In genomic region chr10:96230391-96230790, GRCm38 (mm10) we compare ENCODE assay signal across 8 mouse cellular contexts.
DNase-seq lines count a peak whose midpoint lies in the region; ATAC-seq and TF ChIP-seq lines count a peak whose summit lies in the region.
"Had no signal": no experiment of that assay in that cellular context is flagged by ENCODE, and none has a peak within 500 bp of the region (broad histone marks: within the 10 kb centered on the region; RNA-seq: fewer than 3 reads in every experiment).

No protein-coding gene starts in this region.

- no peaks in the 10 kb centered on the region for H3K36me3 ChIP-seq in C2C12 (ENCODE audit: control insufficient read depth, insufficient read depth)
- no peaks in the 10 kb centered on the region for H3K36me3 ChIP-seq in kidney, postnatal 0 days (ENCODE audit: insufficient read depth, low read length)
- H3K36me3 ChIP-seq in forebrain, embryonic 11.5 days (ENCODE audit: control insufficient read depth, insufficient read depth, low read length): no peaks in the 10 kb centered on the region
- H3K36me3 ChIP-seq in midbrain, embryonic 16.5 days (ENCODE audit: control insufficient read depth, insufficient read depth, low read length): no peaks in the 10 kb centered on the region

- no peak overlapping the region for H3K27ac ChIP-seq in kidney, postnatal 0 days
- no peak overlapping the region for H3K27ac ChIP-seq in forebrain, embryonic 11.5 days (ENCODE audit: low read depth, low read length)
- H3K27ac ChIP-seq in midbrain, embryonic 16.5 days (ENCODE audit: low read length): no peak overlapping the region
- H3K27ac ChIP-seq: hindbrain, embryonic 14.5 days had no signal

- H3K9ac ChIP-seq in kidney, postnatal 0 days (ENCODE audit: low read depth, low read length): no peak overlapping the region
- no peak overlapping the region for H3K9ac ChIP-seq in forebrain, embryonic 11.5 days (ENCODE audit: low read length)
- no peak overlapping the region for H3K9ac ChIP-seq in midbrain, embryonic 16.5 days (ENCODE audit: low read depth, low read length)
- H3K9ac ChIP-seq: hindbrain, embryonic 14.5 days had no signal

- no peaks in the 10 kb centered on the region for H3K27me3 ChIP-seq in C2C12 (ENCODE audit: control insufficient read depth, insufficient read depth, insufficient read length)
- H3K27me3 ChIP-seq in kidney, postnatal 0 days (ENCODE audit: insufficient read depth, low read length): no peaks in the 10 kb centered on the region
- no peaks in the 10 kb centered on the region for H3K27me3 ChIP-seq in forebrain, embryonic 11.5 days (ENCODE audit: control insufficient read depth, insufficient read depth, low read length)
- H3K27me3 ChIP-seq in midbrain, embryonic 16.5 days (ENCODE audit: control insufficient read depth, insufficient read depth, low read depth, low read length): no peaks in the 10 kb centered on the region

- peak; percentile 46; the same call in 1 of the 2 replicates for ATAC-seq in kidney, postnatal 0 days (replicated peaks; ENCODE audit: low FRiP score, low read depth)
- ATAC-seq in forebrain, embryonic 11.5 days (replicated peaks; ENCODE audit: low FRiP score): no peak
- ATAC-seq in midbrain, embryonic 16.5 days: no peak

- H3K79me3 ChIP-seq in C2C12 (ENCODE audit: low read depth): no peaks in the 10 kb centered on the region

- no peak for TF ChIP-seq CTCF in C2C12 (IDR thresholded peaks at IDR 0.05; ENCODE audit: control insufficient read depth, insufficient read depth, insufficient read length)
- peak; percentile 49; the same call in 1 of the 2 replicates for TF ChIP-seq CTCF in kidney, postnatal 0 days (IDR thresholded peaks at IDR 0.05; ENCODE audit: low read depth)

- DNase-seq in 3T3-L1 (ENCODE audit: low read depth, low spot score): peak; percentile 26
- DNase-seq in kidney, postnatal 0 days (ENCODE audit: low spot score): no peak
- peak; percentile 51 for DNase-seq in lung, postnatal 10 days
- DNase-seq in cerebellum, adult 18-20 months: no peak
- DNase-seq in forebrain, embryonic 11.5 days (ENCODE audit: low spot score): no peak

- 0 out of 2 replicates have a peak, but pooled peaks cover 4% of the 10 kb centered on the region for H3K4me1 ChIP-seq in kidney, postnatal 0 days (replicated peaks; ENCODE audit: insufficient read depth, low read length)
- H3K4me1 ChIP-seq in forebrain, embryonic 11.5 days (replicated peaks; ENCODE audit: control insufficient read depth, insufficient read depth, low read length): no peaks in the 10 kb centered on the region
- H3K4me1 ChIP-seq in midbrain, embryonic 16.5 days (ENCODE audit: control insufficient read depth, insufficient read depth, low read length): no peaks in the 10 kb centered on the region

- no peaks in the 10 kb centered on the region for H3K79me2 ChIP-seq in C2C12 (ENCODE audit: control insufficient read depth, insufficient read depth)

- no peak overlapping the region for H3K4me3 ChIP-seq in C2C12 (ENCODE audit: insufficient read depth, poor library complexity, severe bottlenecking)
- no peak overlapping the region for H3K4me3 ChIP-seq in kidney, postnatal 0 days (replicated peaks; ENCODE audit: low read depth, low read length)
- H3K4me3 ChIP-seq in forebrain, embryonic 11.5 days (ENCODE audit: low read depth, low read length): no peak overlapping the region
- no peak overlapping the region for H3K4me3 ChIP-seq in midbrain, embryonic 16.5 days (ENCODE audit: low read depth, low read length)

- no peak overlapping the region for H3ac ChIP-seq in C2C12 (ENCODE audit: control insufficient read depth, insufficient read length, low read depth)

- no peak overlapping the region for H3K4me2 ChIP-seq in kidney, postnatal 0 days (ENCODE audit: low read length)
- H3K4me2 ChIP-seq in forebrain, embryonic 11.5 days (ENCODE audit: low read depth, low read length, severe bottlenecking): no peak overlapping the region
- no peak overlapping the region for H3K4me2 ChIP-seq in midbrain, embryonic 16.5 days (ENCODE audit: low read length)
- H3K4me2 ChIP-seq: hindbrain, embryonic 14.5 days had no signal

- no peaks in the 10 kb centered on the region for H3K9me3 ChIP-seq in kidney, postnatal 0 days (replicated peaks; ENCODE audit: low read length)
- no peaks in the 10 kb centered on the region for H3K9me3 ChIP-seq in forebrain, embryonic 11.5 days (ENCODE audit: control insufficient read depth, low read length)
- no peaks in the 10 kb centered on the region for H3K9me3 ChIP-seq in midbrain, embryonic 16.5 days (replicated peaks; ENCODE audit: control insufficient read depth, low read length, poor library complexity, severe bottlenecking)

- 83% methylated on average over 8 of the region's 8 CpGs for whole genome bisulfite sequencing in kidney, postnatal 0 days
- 85% methylated on average over 8 of the region's 8 CpGs for WGBS in forebrain, embryonic 11.5 days
- WGBS in midbrain, embryonic 16.5 days: 88% methylated on average over 8 of the region's 8 CpGs

TF ChIP-seq in C2C12, 6 proteins besides CTCF, POLR2A, EP300 and RAD21:
- TF ChIP-seq CEBPB (IDR thresholded peaks at IDR 0.05; ENCODE audit: low read depth): peak; percentile 80
- TF ChIP-seq MYOD1 (IDR thresholded peaks at IDR 0.05; ENCODE audit: control insufficient read depth, insufficient read length, low read depth): no peak

Comparison
In these comparisons a context has a peak if more than half of its experiments do, and no peak if none do; other contexts are left out.
1. DNase-seq: peak in 3T3-L1 (single experiment) and lung, postnatal 10 days (single experiment); none in kidney, postnatal 0 days (single experiment), cerebellum, adult 18-20 months (0 of 2) and forebrain, embryonic 11.5 days (single experiment).